Mouse (Mus musculus) thymus, adult 2 months (tissue): ENCODE measurements around the gene Fbxl7. TPM values are rescaled to one million over a fixed set of nuclear protein-coding genes. Genes with fewer than 3 reads are reported as not detected.

Source experiments
- DNase-seq: peaks from one replicate; pipeline ENCODE4 v3.0.0; 2021
- H3K27ac ChIP-seq: fragments of 200-500 bp; 2 replicates; pipeline ENCODE4 v1.5.1; 2012; ENCODE audit warnings: low read length, control low read depth; ENCODE audit not compliant: control insufficient read depth, insufficient read depth
- H3K27me3 ChIP-seq: fragments of 200-500 bp; 2 replicates; pipeline ENCODE4 v1.6.1; 2012; ENCODE audit warnings: mild to moderate bottlenecking, low read length, moderate library complexity, mixed read lengths; ENCODE audit not compliant: control insufficient read depth, insufficient read depth
- H3K36me3 ChIP-seq: fragments of 200-500 bp; 2 replicates; pipeline ENCODE4 v1.6.1; 2012; ENCODE audit warnings: mild to moderate bottlenecking, low read length, moderate library complexity; ENCODE audit not compliant: control insufficient read depth, insufficient read depth
- H3K4me1 ChIP-seq: fragments of 200-500 bp; replicated peaks from 2 replicates; pipeline ENCODE4 v1.6.1; 2012; ENCODE audit warnings: low read length; ENCODE audit not compliant: control insufficient read depth, insufficient read depth
- H3K4me3 ChIP-seq: fragments of 200-500 bp; 2 replicates; pipeline ENCODE4 v1.5.1; 2012; ENCODE audit warnings: mild to moderate bottlenecking, low read length, control low read depth, moderate library complexity; ENCODE audit not compliant: control insufficient read depth, insufficient read depth
- CTCF ChIP-seq: fragments of 200-500 bp; IDR thresholded peaks from 2 replicates; pipeline ENCODE4 v1.5.1; 2012; ENCODE audit warnings: mild to moderate bottlenecking, control low read depth, low read length, moderate library complexity, borderline replicate concordance; ENCODE audit not compliant: control insufficient read depth, poor library complexity, insufficient read depth; ENCODE audit errors: extremely low read depth
- POLR2A ChIP-seq: fragments of 200-500 bp; IDR thresholded peaks from 2 replicates; pipeline ENCODE4 v1.6.1; 2012; ENCODE audit warnings: mild to moderate bottlenecking, low read length, control low read depth, moderate library complexity; ENCODE audit not compliant: control insufficient read depth, poor library complexity, insufficient read depth; ENCODE audit errors: extremely low read depth
- WGBS: fragments of 180-500 bp; shearing (Covaris S2); methylation state at CpG from one replicate; pipeline ENCODE4 v1.1.7; 2018; 5-methylcytosine and 5-hydroxymethylcytosine counted together
- polyA plus RNA-seq: library from polyadenylated mRNA; depleted of rRNA; stranded (reverse); fragments of >200 nt; gene quantifications from 2 replicates; pipeline ENCODE4 v1.2.3, GENCODE M21; 2012

The Fbxl7 gene
- polyA plus RNA-seq, 1 experiment = 1.0 TPM

DNA sequence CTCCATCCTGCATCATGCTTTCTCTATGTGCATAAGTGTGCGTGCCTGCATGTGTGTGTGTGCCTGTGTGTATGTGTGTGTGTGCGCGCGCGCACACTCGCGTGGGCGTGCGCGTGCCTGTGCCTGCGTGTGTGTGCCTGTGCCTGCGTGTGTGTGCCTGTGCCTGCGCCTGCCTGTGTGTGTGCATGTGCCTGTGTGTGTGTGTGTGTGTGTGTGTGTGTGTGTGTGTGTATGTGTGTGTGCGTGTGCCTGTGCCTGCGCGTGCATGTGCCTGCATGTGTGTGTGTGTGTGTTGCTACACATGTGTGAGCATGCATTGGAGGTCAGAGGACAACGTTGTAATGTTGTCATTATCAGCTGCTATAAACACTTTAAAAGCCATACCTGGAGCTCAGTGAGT lies 272.1 kb downstream of the Fbxl7 start:
- no peak for TF ChIP-seq POLR2A
- TF ChIP-seq CTCF = no peak
- no peak overlapping the region for H3K4me3 ChIP-seq
- 94% methylated on average over 17 of the region's 17 CpGs for WGBS

GRCm38 (mm10) chr15:26620279-26620678 lies 275.1 kb downstream of the Fbxl7 start:
- Histone ChIP-seq H3K27ac (no peak overlapping the region), H3K36me3 (no peaks in the 10 kb centered on the region), H3K4me1 (no peaks in the 10 kb centered on the region), H3K4me3 (no peak overlapping the region), H3K27me3 (no peaks in the 10 kb centered on the region)
- no peak for TF ChIP-seq POLR2A
- no peak for TF ChIP-seq CTCF
- no peak for DNase-seq
- 73% methylated on average over 5 of the region's 5 CpGs for WGBS

More for the DNA sequence above, 272.1 kb downstream of the Fbxl7 start:
- Histone ChIP-seq H3K4me1 (no peaks in the 10 kb centered on the region), H3K27me3 (no peaks in the 10 kb centered on the region), H3K27ac (no peak overlapping the region), H3K36me3 (no peaks in the 10 kb centered on the region)
- DNase-seq = no peak

GRCm38 (mm10) chr15:26619221-26619620 lies 276.2 kb downstream of the Fbxl7 start:
- Histone ChIP-seq H3K36me3 (no peaks in the 10 kb centered on the region), H3K27me3 (no peaks in the 10 kb centered on the region), H3K4me1 (no peaks in the 10 kb centered on the region), H3K4me3 (no peak overlapping the region), H3K27ac (no peak overlapping the region)
- 82% methylated on average over 7 of the region's 7 CpGs for WGBS
- no peak for DNase-seq
- TF ChIP-seq POLR2A (no peak), CTCF (no peak)

GRCm38 (mm10) chr15:26596239-26596638 lies 299.1 kb downstream of the Fbxl7 start:
- H3K27me3 ChIP-seq = no peaks in the 10 kb centered on the region
- H3K4me3 ChIP-seq = no peak overlapping the region
- no peaks in the 10 kb centered on the region for H3K36me3 ChIP-seq
- 90% methylated on average over 3 of the region's 3 CpGs for WGBS
- no peak for DNase-seq
- TF ChIP-seq CTCF (no peak), POLR2A (no peak)
- H3K4me1 ChIP-seq = no peaks in the 10 kb centered on the region
- no peak overlapping the region for H3K27ac ChIP-seq

- TF ChIP-seq POLR2A = no peak
- H3K4me3 ChIP-seq = no peak overlapping the region
- H3K36me3 ChIP-seq = no peaks in the 10 kb centered on the region
- H3K4me1 ChIP-seq = no peaks in the 10 kb centered on the region
- no peaks in the 10 kb centered on the region for H3K27me3 ChIP-seq
- H3K27ac ChIP-seq = no peak overlapping the region
- WGBS = 89% methylated on average over 8 of the region's 8 CpGs
- DNase-seq = no peak
Observed at GRCm38 (mm10) chr15:26579947-26580709, 315.3 kb downstream of the Fbxl7 start.

DNA sequence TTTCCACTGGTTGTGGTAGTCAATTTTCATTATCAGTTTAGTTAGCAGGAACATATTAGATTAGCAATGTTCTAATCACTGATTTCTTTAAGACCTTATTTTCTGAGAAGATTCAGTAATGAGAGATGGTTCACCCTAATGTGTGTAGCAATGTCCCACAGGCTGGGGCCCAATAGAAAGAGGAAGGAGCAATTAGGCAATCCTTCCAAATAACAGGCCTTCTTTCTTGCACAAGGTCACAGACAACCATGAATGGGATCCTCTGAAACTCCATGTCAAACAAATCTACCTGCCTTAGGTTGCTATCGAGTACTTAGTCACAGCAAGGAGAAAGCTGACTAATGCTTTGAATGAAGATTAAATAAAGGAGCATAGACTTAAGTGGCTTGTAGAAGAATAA lies 316.9 kb downstream of the Fbxl7 start:
- WGBS = 90% methylated on average over 1 of the region's 1 CpGs
- no peak for DNase-seq
- no peak for TF ChIP-seq POLR2A
- TF ChIP-seq CTCF = no peak
- no peaks in the 10 kb centered on the region for H3K4me1 ChIP-seq
- H3K4me3 ChIP-seq = no peak overlapping the region
- H3K27me3 ChIP-seq = no peaks in the 10 kb centered on the region
- no peak overlapping the region for H3K27ac ChIP-seq
- H3K36me3 ChIP-seq = no peaks in the 10 kb centered on the region

DNA sequence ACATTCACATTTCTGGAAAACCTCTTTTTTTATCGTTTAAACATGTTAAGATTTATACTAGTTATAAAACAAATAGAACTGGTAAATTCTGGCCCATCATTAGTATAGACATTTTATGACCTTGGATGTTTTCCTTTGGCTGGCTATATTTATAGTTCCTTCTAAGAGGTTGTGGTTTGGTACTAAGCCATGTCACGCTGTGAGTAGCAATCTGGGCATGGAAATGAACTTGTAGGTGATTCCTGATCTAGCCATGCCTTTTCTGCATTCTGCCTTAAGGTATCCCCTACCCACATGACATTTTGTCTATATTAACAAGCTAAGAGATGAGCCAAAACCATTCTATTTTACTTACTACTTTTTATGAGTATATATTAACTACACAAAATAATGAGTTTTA lies 329.3 kb downstream of the Fbxl7 start:
- WGBS = 77% methylated on average over 2 of the region's 2 CpGs
- Histone ChIP-seq H3K36me3 (no peaks in the 10 kb centered on the region), H3K27ac (no peak overlapping the region)

More for the DNA sequence above, 329.3 kb downstream of the Fbxl7 start:
- Histone ChIP-seq H3K4me3 (no peak overlapping the region), H3K27me3 (no peaks in the 10 kb centered on the region), H3K4me1 (no peaks in the 10 kb centered on the region)
- TF ChIP-seq POLR2A = no peak
- no peak for TF ChIP-seq CTCF
- no peak for DNase-seq
